Mouse (Mus musculus) stomach, postnatal 0 days (tissue): ENCODE measurements around the gene Zfp426. TPM values are rescaled to one million over a fixed set of nuclear protein-coding genes. Genes with fewer than 3 reads are reported as not detected.

ENCODE experiments used
- ATAC-seq: fragments of 200-750 bp; cut with Nextera tagmentation; 2 replicates; pipeline ENCODE4 v1.8.0; 2017; ENCODE audit not compliant: low FRiP score, low TSS enrichment
- DNase-seq: peaks from one replicate; pipeline ENCODE4 v3.0.0-alpha.2; 2016; ENCODE audit warnings: low spot score
- H3K27ac ChIP-seq: fragments of 300-500 bp; sonication (generic); replicated peaks from 2 replicates; pipeline ENCODE4 v1.5.1; 2014; ENCODE audit warnings: mild to moderate bottlenecking, control low read depth
- H3K27me3 ChIP-seq: fragments of 300-500 bp; sonication (generic); 2 replicates; pipeline ENCODE4 v1.6.1; 2014; ENCODE audit warnings: low read length; ENCODE audit not compliant: control insufficient read depth, insufficient read depth
- H3K36me3 ChIP-seq: fragments of 300-500 bp; sonication (generic); 2 replicates; pipeline ENCODE4 v1.6.1; 2014; ENCODE audit warnings: low read length, mixed read lengths; ENCODE audit not compliant: control insufficient read depth, insufficient read depth
- H3K4me1 ChIP-seq: fragments of 300-500 bp; sonication (generic); replicated peaks from 2 replicates; pipeline ENCODE4 v1.6.1; 2014; ENCODE audit warnings: antibody characterized with exemption; ENCODE audit not compliant: control insufficient read depth, insufficient read depth
- H3K4me2 ChIP-seq: fragments of 300-500 bp; sonication (generic); replicated peaks from 2 replicates; pipeline ENCODE4 v1.6.1; 2014; ENCODE audit warnings: low read depth, mild to moderate bottlenecking, control low read depth, moderate library complexity
- H3K4me3 ChIP-seq: fragments of 300-500 bp; sonication (generic); 2 replicates; pipeline ENCODE4 v1.5.1; 2014; ENCODE audit warnings: low read depth, low read length, control low read depth
- H3K9ac ChIP-seq: fragments of 300-500 bp; sonication (generic); 2 replicates; pipeline ENCODE4 v1.6.1; 2014; ENCODE audit warnings: mild to moderate bottlenecking, low read length, control low read depth, mixed read lengths
- H3K9me3 ChIP-seq: fragments of 300-500 bp; sonication (generic); 2 replicates; pipeline ENCODE4 v1.6.1; 2016; ENCODE audit warnings: low read length; ENCODE audit not compliant: control insufficient read depth
- CTCF ChIP-seq: IDR thresholded peaks from 2 replicates; pipeline ENCODE4 v1.5.1; 2016; ENCODE audit warnings: antibody characterized with exemption, low read depth, mild to moderate bottlenecking, moderate library complexity
- EP300 ChIP-seq: optimal IDR thresholded peaks from 2 replicates; pipeline ENCODE3; 2016; ENCODE audit warnings: antibody characterized with exemption
- WGBS: fragments of 180-500 bp; shearing (Covaris S2); extraction: QIAGEN DNeasy Blood & Tissue Kit; methylation state at CpG from one replicate; pipeline ENCODE4 v1.1.7; 2014; 5-methylcytosine and 5-hydroxymethylcytosine counted together
- polyA plus RNA-seq: library from polyadenylated mRNA; unstranded; fragments of >200 nt; fragmentation: Nextera tagmentation; extraction: Ambion mirVana; gene quantifications from 2 replicates; pipeline ENCODE4 v1.2.1, GENCODE M21; 2015

Gene Zfp426
- polyA plus RNA-seq, 1 experiment from 2014 or later: 7.1 TPM

GRCm38 (mm10) chr9:20479396-20479795, 13.2 kb downstream of the Zfp426 start:
- TF ChIP-seq EP300 (no peak), CTCF (no peak)
- DNase-seq: no peak
- no peaks in the 10 kb centered on the region for H3K27me3 ChIP-seq
- H3K27ac ChIP-seq: no peak overlapping the region
- no peak for ATAC-seq
- no peaks in the 10 kb centered on the region for H3K4me1 ChIP-seq
- peaks cover 11% of the 10 kb centered on the region for H3K36me3 ChIP-seq
- no peak overlapping the region for H3K9ac ChIP-seq
- 95% methylated on average over 5 of the region's 5 CpGs for WGBS
- H3K9me3 ChIP-seq: no peaks in the 10 kb centered on the region
- H3K4me3 ChIP-seq: no peak overlapping the region
- H3K4me2 ChIP-seq: no peak overlapping the region

- Histone ChIP-seq H3K4me2 (no peak overlapping the region), H3K4me3 (no peak overlapping the region), H3K36me3 (peaks cover 33% of the 10 kb centered on the region), H3K4me1 (no peaks in the 10 kb centered on the region), H3K27me3 (no peaks in the 10 kb centered on the region), H3K27ac (no peak overlapping the region), H3K9me3 (no peaks in the 10 kb centered on the region), H3K9ac (no peak overlapping the region)
- TF ChIP-seq EP300: no peak
- no peak for TF ChIP-seq CTCF
- 96% methylated on average over 1 of the region's 1 CpGs for WGBS
- ATAC-seq: no peak
- no peak for DNase-seq
These were observed 15.9 kb downstream of the Zfp426 start for GRCm38 (mm10) chr9:20476632-20477031.

- WGBS: 57% methylated on average over 7 of the region's 7 CpGs
- peak; percentile 69; the same call in 1 of the 2 replicates for ATAC-seq
These were observed 25.6 kb downstream of the Zfp426 start for GRCm38 (mm10) chr9:20466761-20467442.

GRCm38 (mm10) chr9:20459377-20460317, 32.9 kb downstream of the Zfp426 start, which contains the start of gene Zfp26:
Gene Zfp26, minus strand, starts transcription at chr9:20460162.
- under 1% methylated on average over 48 of the region's 48 CpGs for WGBS
- Histone ChIP-seq H3K9me3 (no peaks in the 10 kb centered on the region), H3K4me3 (peak within 1 kb of the TSS; percentile 83), H3K9ac (peak within 1 kb of the TSS; percentile 89), H3K27ac (peak within 1 kb of the TSS; percentile 94), H3K4me2 (peak within 1 kb of the TSS; percentile 56), H3K36me3 (peaks cover 4% of the 10 kb centered on the region), H3K4me1 (no peaks in the 10 kb centered on the region), H3K27me3 (no peaks in the 10 kb centered on the region)
- ATAC-seq (peak; percentile 96), DNase-seq (peak; percentile 87)
- TF ChIP-seq EP300 (peak; percentile 74), CTCF (no peak)

More at GRCm38 (mm10) chr9:20466761-20467442, 25.6 kb downstream of the Zfp426 start:
- H3K9ac ChIP-seq: no peak overlapping the region
- no peak overlapping the region for H3K4me3 ChIP-seq
- no peaks in the 10 kb centered on the region for H3K4me1 ChIP-seq
- TF ChIP-seq CTCF (peak; percentile 92), EP300 (no peak)
- H3K27ac ChIP-seq: no peak overlapping the region
- H3K27me3 ChIP-seq: no peaks in the 10 kb centered on the region
- H3K36me3 ChIP-seq: peaks cover 23% of the 10 kb centered on the region
- peak; percentile 53 for DNase-seq
- no peak overlapping the region for H3K4me2 ChIP-seq
- 0 out of 2 replicates have a peak, but pooled peaks cover 2% of the 10 kb centered on the region for H3K9me3 ChIP-seq

GRCm38 (mm10) chr9:20453647-20454046, 38.9 kb downstream of the Zfp426 start:
- 89% methylated on average over 4 of the region's 4 CpGs for WGBS
- Histone ChIP-seq H3K9me3 (no peaks in the 10 kb centered on the region), H3K9ac (no peak overlapping the region), H3K4me3 (no peak overlapping the region), H3K36me3 (peaks cover 4% of the 10 kb centered on the region), H3K4me1 (no peaks in the 10 kb centered on the region), H3K27ac (no peak overlapping the region), H3K4me2 (no peak overlapping the region), H3K27me3 (no peaks in the 10 kb centered on the region)
- TF ChIP-seq EP300 (no peak), CTCF (no peak)
- ATAC-seq (no peak), DNase-seq (no peak)

GRCm38 (mm10) chr9:20451493-20451892, 41.1 kb downstream of the Zfp426 start:
- no peak overlapping the region for H3K9ac ChIP-seq
- ATAC-seq: no peak
- no peak overlapping the region for H3K27ac ChIP-seq
- no peak for DNase-seq
- H3K4me3 ChIP-seq: no peak overlapping the region
- no peaks in the 10 kb centered on the region for H3K27me3 ChIP-seq
- peaks cover 4% of the 10 kb centered on the region for H3K36me3 ChIP-seq
- no peaks in the 10 kb centered on the region for H3K4me1 ChIP-seq
- no peaks in the 10 kb centered on the region for H3K9me3 ChIP-seq
- TF ChIP-seq EP300 (no peak), CTCF (no peak)
- WGBS: 95% methylated on average over 1 of the region's 1 CpGs
- H3K4me2 ChIP-seq: no peak overlapping the region
